Mouse (Mus musculus) hindbrain, embryonic 10.5 days (tissue): ENCODE results near the gene Coch. TPM values are rescaled to one million over a fixed set of nuclear protein-coding genes. Genes with fewer than 3 reads are reported as not detected.

ENCODE experiments used
- polyA plus RNA-seq: library from polyadenylated mRNA; unstranded; fragments of >200 nt; fragmentation: Nextera tagmentation; extraction: Ambion mirVana; gene quantifications from 2 replicates; pipeline ENCODE4 v1.2.1, GENCODE M21; 2016

The Coch gene
- polyA plus RNA-seq, 1 experiment from 2014 or later: 5.2 TPM

Other genes starting within 250 kb of the Coch start
- gene G2e3, start 245.3 kb upstream of the Coch start, polyA plus RNA-seq: 37.0 and 44.2 TPM in 2 replicates
- gene Scfd1, start 215.8 kb upstream of the Coch start, polyA plus RNA-seq: 60.3 and 62.1 TPM in 2 replicates
- gene Ap4s1, start 97.7 kb downstream of the Coch start, polyA plus RNA-seq: 38.6 and 48.6 TPM in 2 replicates
- gene Strn3, start 98.6 kb downstream of the Coch start, polyA plus RNA-seq: 39.2 and 41.6 TPM in 2 replicates
- gene Hectd1, start 236.2 kb downstream of the Coch start, polyA plus RNA-seq: 28.1 and 31.1 TPM in 2 replicates